Mouse (Mus musculus) E14TG2a.4 (cell line): ENCODE results near the gene Chsy1.

Source experiments
- H3K27me3 ChIP-seq: 2 replicates; pipeline ENCODE4 v1.6.1; 2014; ENCODE audit warnings: low read length, control low read depth; ENCODE audit not compliant: insufficient read depth
- H3K36me3 ChIP-seq: 2 replicates; pipeline ENCODE4 v1.6.1; 2014; ENCODE audit warnings: low read length, control low read depth; ENCODE audit not compliant: insufficient read depth
- H3K4me1 ChIP-seq: replicated peaks from 2 replicates; pipeline ENCODE4 v1.6.1; 2014; ENCODE audit warnings: low read depth, low read length, control low read depth
- H3K4me3 ChIP-seq: replicated peaks from 2 replicates; pipeline ENCODE4 v1.5.1; 2014; ENCODE audit warnings: mild to moderate bottlenecking, low read length
- H3K9me3 ChIP-seq: 2 replicates; pipeline ENCODE4 v1.6.1; 2014; ENCODE audit warnings: low read length, control low read depth
- CTCF ChIP-seq: conservative IDR thresholded peaks from 2 replicates; pipeline ENCODE4 v1.5.1; 2014; ENCODE audit warnings: low read length
- NANOG ChIP-seq: IDR thresholded peaks from 2 replicates; pipeline ENCODE4 v1.6.1; 2014; ENCODE audit warnings: borderline replicate concordance, low read length, mixed read lengths
- POU5F1 ChIP-seq: IDR thresholded peaks from 2 replicates; pipeline ENCODE4 v1.6.1; 2014; ENCODE audit warnings: low read length, borderline replicate concordance

Gene Chsy1

GRCm38 (mm10) chr7:66157413-66157812, 48.1 kb downstream of the Chsy1 start:
- Histone ChIP-seq H3K36me3 (peaks cover 10% of the 10 kb centered on the region; the same call in 1 of the 2 replicates), H3K4me3 (no peak overlapping the region), H3K9me3 (no peaks in the 10 kb centered on the region), H3K4me1 (peaks cover 36% of the 10 kb centered on the region), H3K27me3 (no peaks in the 10 kb centered on the region)
- TF ChIP-seq NANOG (no peak), POU5F1 (no peak), CTCF (no peak)

- H3K4me3 ChIP-seq, result no peak overlapping the region
- TF ChIP-seq CTCF (no peak), NANOG (no peak), POU5F1 (no peak)
- H3K9me3 ChIP-seq, result no peaks in the 10 kb centered on the region
- no peaks in the 10 kb centered on the region for H3K27me3 ChIP-seq
- peaks cover 36% of the 10 kb centered on the region for H3K4me1 ChIP-seq
- peaks cover 7% of the 10 kb centered on the region; the same call in 1 of the 2 replicates for H3K36me3 ChIP-seq
Observed at GRCm38 (mm10) chr7:66157861-66158415, 48.6 kb downstream of the Chsy1 start.

GRCm38 (mm10) chr7:66158616-66159129, 49.4 kb downstream of the Chsy1 start:
- no peaks in the 10 kb centered on the region for H3K9me3 ChIP-seq
- peak; percentile 92 for TF ChIP-seq NANOG
- no peak for TF ChIP-seq CTCF
- no peak for TF ChIP-seq POU5F1
- peaks cover 36% of the 10 kb centered on the region for H3K4me1 ChIP-seq
- no peaks in the 10 kb centered on the region for H3K27me3 ChIP-seq
- 0 out of 2 replicates have a peak, but pooled peaks cover 4% of the 10 kb centered on the region for H3K36me3 ChIP-seq
- no peak overlapping the region for H3K4me3 ChIP-seq

DNA sequence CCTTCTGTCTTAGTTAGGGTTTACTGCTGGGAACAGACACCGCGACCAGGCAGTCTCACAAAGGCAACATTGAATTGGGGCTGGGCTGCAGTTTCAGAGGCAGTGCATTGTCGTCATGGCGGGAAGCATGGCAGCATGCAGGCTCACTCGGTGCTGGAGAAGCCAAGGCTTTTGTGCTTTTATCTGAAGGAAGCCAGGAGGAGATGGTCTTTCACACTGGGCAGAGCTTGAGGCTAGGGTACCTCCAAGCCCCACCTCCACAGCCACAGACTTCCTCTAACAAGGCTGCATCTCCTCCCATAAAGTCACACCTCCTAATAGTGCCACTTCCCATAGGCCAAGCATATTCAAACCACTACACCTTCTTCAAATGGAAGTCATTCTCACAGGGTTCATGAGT, 50.6 kb downstream of the Chsy1 start:
- H3K27me3 ChIP-seq, result no peaks in the 10 kb centered on the region
- H3K36me3 ChIP-seq, result 0 out of 2 replicates have a peak, but pooled peaks cover 4% of the 10 kb centered on the region
- no peak overlapping the region for H3K4me3 ChIP-seq
- no peak for TF ChIP-seq NANOG
- TF ChIP-seq POU5F1, result no peak
- no peak for TF ChIP-seq CTCF
- H3K9me3 ChIP-seq, result no peaks in the 10 kb centered on the region
- peaks cover 29% of the 10 kb centered on the region for H3K4me1 ChIP-seq

DNA sequence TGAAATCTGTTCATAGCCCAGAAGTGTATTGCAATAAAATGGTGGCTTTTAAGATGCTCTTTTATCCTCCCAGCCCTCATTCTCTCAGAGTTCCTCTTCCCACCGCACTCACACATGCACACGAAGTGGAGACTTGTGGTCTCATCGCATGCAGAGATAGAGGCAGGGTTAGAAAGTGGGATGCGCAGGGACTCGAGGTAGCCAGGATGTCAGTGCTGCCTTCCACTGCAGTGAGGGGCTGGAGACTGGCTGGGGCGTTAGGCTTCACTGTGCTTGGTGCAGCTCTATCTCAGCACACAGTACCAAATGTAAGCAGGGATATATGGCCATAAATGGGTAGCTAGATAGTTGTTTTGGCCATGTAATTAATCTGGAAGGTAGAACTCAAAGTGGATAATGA, 52.5 kb downstream of the Chsy1 start:
- no peaks in the 10 kb centered on the region for H3K9me3 ChIP-seq
- TF ChIP-seq POU5F1 (no peak), CTCF (no peak), NANOG (no peak)
- H3K27me3 ChIP-seq, result no peaks in the 10 kb centered on the region
- no peak overlapping the region for H3K4me3 ChIP-seq
- 0 out of 2 replicates have a peak, but pooled peaks cover 4% of the 10 kb centered on the region for H3K36me3 ChIP-seq
- peaks cover 33% of the 10 kb centered on the region for H3K4me1 ChIP-seq

DNA sequence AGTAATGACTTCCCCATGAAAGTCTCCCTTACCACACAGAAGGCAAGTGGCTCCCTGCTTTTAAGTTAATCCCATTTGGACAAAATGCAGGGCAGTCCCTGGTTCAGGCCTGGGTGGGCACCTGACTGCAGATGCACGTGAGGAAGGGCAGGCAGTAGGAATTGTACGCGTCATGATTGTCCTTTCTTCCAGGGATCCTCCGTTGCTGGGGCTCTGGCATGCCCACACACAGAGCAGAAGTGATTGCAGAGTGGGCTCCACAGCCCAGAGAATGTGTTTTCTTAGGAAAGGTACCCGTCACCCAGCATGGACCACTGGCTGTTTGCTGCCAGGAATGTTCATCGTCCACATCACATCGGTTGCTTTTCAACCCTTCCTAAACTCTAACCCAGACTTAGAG, 53.2 kb downstream of the Chsy1 start:
- no peak overlapping the region for H3K4me3 ChIP-seq
- H3K36me3 ChIP-seq, result 0 out of 2 replicates have a peak, but pooled peaks cover 4% of the 10 kb centered on the region
- H3K9me3 ChIP-seq, result no peaks in the 10 kb centered on the region
- TF ChIP-seq CTCF, result no peak
- TF ChIP-seq NANOG, result no peak
- TF ChIP-seq POU5F1, result no peak
- H3K4me1 ChIP-seq, result peaks cover 28% of the 10 kb centered on the region
- H3K27me3 ChIP-seq, result no peaks in the 10 kb centered on the region

DNA sequence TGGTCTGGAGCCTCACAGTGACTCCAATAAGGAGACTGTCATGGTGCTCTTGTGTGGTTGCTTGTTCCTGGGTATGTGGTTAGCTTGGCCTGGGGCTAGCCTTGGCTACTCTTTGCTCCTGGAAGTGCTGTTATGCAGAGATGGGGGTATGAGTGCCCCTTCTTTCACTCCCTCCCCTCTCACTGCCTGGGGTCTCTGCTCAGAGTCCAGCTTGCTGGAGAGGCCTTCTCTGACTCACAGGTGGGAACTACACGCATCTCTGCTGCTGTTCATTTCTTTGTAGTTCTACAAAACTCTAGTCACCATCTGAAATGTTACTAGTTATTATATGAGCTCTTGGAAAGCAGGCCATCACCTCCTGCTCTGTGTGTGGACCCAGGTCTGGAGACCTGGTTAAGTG, 53.7 kb downstream of the Chsy1 start:
- TF ChIP-seq CTCF, result no peak
- Histone ChIP-seq H3K4me3 (no peak overlapping the region), H3K4me1 (peaks cover 23% of the 10 kb centered on the region)

GRCm38 (mm10) chr7:66164427-66165031, 55.2 kb downstream of the Chsy1 start:
- H3K4me1 ChIP-seq, result peaks cover 11% of the 10 kb centered on the region
- TF ChIP-seq NANOG, result no peak
- TF ChIP-seq POU5F1, result no peak
- TF ChIP-seq CTCF, result no peak
- no peaks in the 10 kb centered on the region for H3K27me3 ChIP-seq
- no peak overlapping the region for H3K4me3 ChIP-seq
- no peaks in the 10 kb centered on the region for H3K9me3 ChIP-seq
- 0 out of 2 replicates have a peak, but pooled peaks cover 4% of the 10 kb centered on the region for H3K36me3 ChIP-seq

More for the DNA sequence above, 53.7 kb downstream of the Chsy1 start:
- no peaks in the 10 kb centered on the region for H3K27me3 ChIP-seq
- H3K36me3 ChIP-seq, result 0 out of 2 replicates have a peak, but pooled peaks cover 4% of the 10 kb centered on the region
- no peaks in the 10 kb centered on the region for H3K9me3 ChIP-seq

GRCm38 (mm10) chr7:66165036-66165798, 55.9 kb downstream of the Chsy1 start:
- H3K27me3 ChIP-seq, result no peaks in the 10 kb centered on the region

More at GRCm38 (mm10) chr7:66165036-66165798, 55.9 kb downstream of the Chsy1 start:
- 0 out of 2 replicates have a peak, but pooled peaks cover 4% of the 10 kb centered on the region for H3K36me3 ChIP-seq
- H3K4me1 ChIP-seq, result peaks cover 5% of the 10 kb centered on the region; the same call in 1 of the 2 replicates
- H3K9me3 ChIP-seq, result no peaks in the 10 kb centered on the region
- TF ChIP-seq POU5F1, result no peak
- no peak for TF ChIP-seq CTCF
- TF ChIP-seq NANOG, result no peak
- H3K4me3 ChIP-seq, result no peak overlapping the region
